Mouse (Mus musculus) neural tube, embryonic 11.5 days (tissue): ENCODE measurements around the gene Spg21. TPM values are rescaled to one million over a fixed set of nuclear protein-coding genes. Genes with fewer than 3 reads are reported as not detected.

ENCODE experiments used
- ATAC-seq: fragments of 200-750 bp; cut with Nextera tagmentation; 2 replicates; pipeline ENCODE4 v1.8.0; 2017; ENCODE audit warnings: moderate number of reproducible peaks, mild to moderate bottlenecking, moderate TSS enrichment, moderate library complexity; ENCODE audit not compliant: insufficient read depth, low FRiP score, low TSS enrichment
- DNase-seq: peaks from one replicate; pipeline ENCODE4 v3.0.0-alpha.2; 2015; ENCODE audit warnings: low spot score
- H3K27ac ChIP-seq: fragments of 300-500 bp; sonication (generic); 2 replicates; pipeline ENCODE4 v1.5.1; 2014; ENCODE audit warnings: low read depth, mild to moderate bottlenecking, low read length
- H3K27me3 ChIP-seq: fragments of 300-500 bp; sonication (generic); 2 replicates; pipeline ENCODE4 v1.6.1; 2014; ENCODE audit warnings: mild to moderate bottlenecking, low read length, mixed read lengths; ENCODE audit not compliant: control insufficient read depth, insufficient read depth
- H3K36me3 ChIP-seq: fragments of 300-500 bp; sonication (generic); 2 replicates; pipeline ENCODE4 v1.6.1; 2014; ENCODE audit warnings: mild to moderate bottlenecking, low read length, moderate library complexity, mixed read lengths; ENCODE audit not compliant: control insufficient read depth, insufficient read depth
- H3K4me1 ChIP-seq: fragments of 300-500 bp; sonication (generic); 2 replicates; pipeline ENCODE4 v1.6.1; 2014; ENCODE audit warnings: low read length, mixed read lengths; ENCODE audit not compliant: control insufficient read depth, insufficient read depth
- H3K4me2 ChIP-seq: fragments of 300-500 bp; sonication (generic); 2 replicates; pipeline ENCODE4 v1.6.1; 2014; ENCODE audit warnings: low read depth, mild to moderate bottlenecking, moderate library complexity
- H3K4me3 ChIP-seq: fragments of 300-500 bp; sonication (generic); 2 replicates; pipeline ENCODE4 v1.5.1; 2014; ENCODE audit warnings: low read depth, low read length
- H3K9ac ChIP-seq: fragments of 300-500 bp; sonication (generic); 2 replicates; pipeline ENCODE4 v1.6.1; 2014; ENCODE audit warnings: mild to moderate bottlenecking, low read length
- H3K9me3 ChIP-seq: fragments of 300-500 bp; sonication (generic); 2 replicates; pipeline ENCODE4 v1.6.1; 2016; ENCODE audit warnings: low read length; ENCODE audit not compliant: control insufficient read depth
- WGBS: fragments of 180-500 bp; shearing (Covaris S2); extraction: QIAGEN DNeasy Blood & Tissue Kit; methylation state at CpG from one replicate; pipeline ENCODE4 v1.1.7; 2014; 5-methylcytosine and 5-hydroxymethylcytosine counted together
- polyA plus RNA-seq: library from polyadenylated mRNA; unstranded; fragments of >200 nt; fragmentation: Nextera tagmentation; extraction: Ambion mirVana; gene quantifications from 2 replicates; pipeline ENCODE4 v1.2.1, GENCODE M21; 2014

The Spg21 gene
- polyA plus RNA-seq, 1 experiment from 2014 or later = 131 TPM

DNA sequence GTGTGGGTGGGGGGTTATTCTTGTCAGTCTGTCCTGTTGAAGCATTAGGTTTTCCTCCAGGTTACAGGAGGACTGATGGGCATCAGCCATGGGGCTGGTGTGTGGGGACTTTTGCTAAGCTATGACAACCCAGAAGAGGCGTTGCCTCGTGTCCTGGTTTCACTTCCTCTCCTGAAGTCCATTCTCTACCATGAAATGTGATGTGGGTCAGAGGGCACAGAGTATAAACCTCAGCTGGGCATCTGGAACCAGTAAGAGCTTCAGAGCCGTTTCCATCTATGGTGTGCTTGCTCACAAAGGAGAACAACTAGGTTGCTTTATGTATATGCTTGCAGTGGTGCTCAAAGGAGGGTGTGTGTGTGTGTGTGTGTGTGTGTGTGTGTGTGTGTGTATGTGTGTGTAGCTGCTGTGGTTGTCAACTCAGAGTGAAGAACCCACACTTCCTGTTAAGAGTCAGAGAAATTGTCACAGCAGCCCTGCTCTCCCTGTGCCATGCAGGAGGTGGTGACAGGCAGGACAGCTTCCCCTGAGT, 74.5 kb downstream of the Spg21 start:
- WGBS = 75% methylated on average over 3 of the region's 3 CpGs
- no peak overlapping the region for H3K9ac ChIP-seq
- no peak for DNase-seq
- no peaks in the 10 kb centered on the region for H3K4me1 ChIP-seq
- no peaks in the 10 kb centered on the region for H3K36me3 ChIP-seq
- no peak overlapping the region for H3K27ac ChIP-seq
- H3K4me3 ChIP-seq = no peak overlapping the region
- H3K9me3 ChIP-seq = no peaks in the 10 kb centered on the region
- H3K4me2 ChIP-seq = no peak overlapping the region
- no peaks in the 10 kb centered on the region for H3K27me3 ChIP-seq
- no peak for ATAC-seq

DNA sequence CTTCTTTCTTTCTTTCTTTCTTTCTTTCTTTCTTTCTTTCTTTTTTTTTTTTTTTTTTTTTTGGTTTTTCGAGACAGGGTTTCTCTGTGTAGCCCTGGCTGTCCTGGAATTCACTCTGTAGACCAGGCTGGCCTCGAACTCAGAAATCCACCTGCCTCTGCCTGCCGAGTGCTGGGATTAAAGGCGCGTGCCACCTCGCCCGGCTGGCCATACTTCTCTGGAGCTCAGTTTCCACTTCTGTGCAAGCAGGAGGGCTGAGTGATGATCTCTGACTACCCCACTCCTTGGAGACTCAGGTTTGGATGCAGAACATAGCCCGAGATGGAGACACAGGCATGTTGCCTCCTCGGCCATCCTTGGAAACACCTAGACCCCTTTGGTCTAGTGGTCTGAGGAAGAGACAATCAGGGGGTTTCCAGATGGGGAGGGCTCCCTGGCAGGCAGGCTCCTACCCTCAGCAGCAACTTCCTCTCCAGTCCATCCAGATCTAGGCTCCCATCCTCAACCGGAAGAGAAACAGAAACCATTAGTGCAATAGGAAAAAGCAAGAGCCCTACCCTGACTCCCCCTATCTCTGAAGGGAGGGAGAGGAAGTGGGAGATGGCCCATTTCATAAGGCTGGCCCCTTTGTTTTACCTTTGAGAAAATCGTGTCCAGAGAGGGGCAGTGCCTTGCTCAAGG, 75.2 kb downstream of the Spg21 start:
- 86% methylated on average over 10 of the region's 11 CpGs for WGBS
- no peaks in the 10 kb centered on the region for H3K4me1 ChIP-seq
- H3K4me2 ChIP-seq = no peak overlapping the region
- DNase-seq = no peak
- no peaks in the 10 kb centered on the region for H3K36me3 ChIP-seq
- no peak for ATAC-seq
- H3K27ac ChIP-seq = no peak overlapping the region
- H3K9me3 ChIP-seq = no peaks in the 10 kb centered on the region
- H3K27me3 ChIP-seq = no peaks in the 10 kb centered on the region
- H3K4me3 ChIP-seq = no peak overlapping the region
- no peak overlapping the region for H3K9ac ChIP-seq

DNA sequence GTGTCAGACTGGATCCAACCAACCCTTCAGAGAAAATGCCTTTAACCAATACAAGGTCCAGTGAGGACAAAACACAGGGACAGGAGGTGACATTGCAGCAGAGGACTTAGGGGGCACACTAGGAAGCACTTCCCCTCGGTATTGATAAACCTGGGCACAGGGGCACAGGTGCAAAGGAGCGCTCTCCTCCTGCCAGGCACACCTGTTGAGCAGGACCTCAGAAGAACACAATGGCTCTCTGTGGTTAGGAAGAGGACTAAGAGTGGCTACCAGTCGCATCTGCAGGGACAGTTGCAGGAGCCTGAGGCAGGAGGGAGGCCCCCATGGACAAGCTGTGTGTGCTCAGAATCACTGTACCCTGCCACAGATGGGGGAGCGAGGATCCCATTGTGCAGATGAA, 75.7 kb downstream of the Spg21 start:
- WGBS = 81% methylated on average over 4 of the region's 4 CpGs
- no peaks in the 10 kb centered on the region for H3K4me1 ChIP-seq

More for the DNA sequence above, 75.7 kb downstream of the Spg21 start:
- ATAC-seq = no peak
- no peaks in the 10 kb centered on the region for H3K9me3 ChIP-seq
- no peak for DNase-seq
- H3K27me3 ChIP-seq = no peaks in the 10 kb centered on the region
- H3K4me3 ChIP-seq = no peak overlapping the region
- H3K4me2 ChIP-seq = no peak overlapping the region
- H3K9ac ChIP-seq = no peak overlapping the region
- H3K27ac ChIP-seq = no peak overlapping the region
- H3K36me3 ChIP-seq = no peaks in the 10 kb centered on the region

Other genes starting within 250 kb of the Spg21 start
- gene Cilp, start 195.8 kb upstream of the Spg21 start, polyA plus RNA-seq = 0.12 and 0.29 TPM in 2 replicates
- 50.0 and 52.8 TPM in 2 replicates for gene Clpx, start 166.7 kb upstream of the Spg21 start, polyA plus RNA-seq
- 13.7 and 14.3 TPM in 2 replicates for gene Pdcd7, start 114.8 kb upstream of the Spg21 start, polyA plus RNA-seq
- gene Ubap1l, start 99.9 kb upstream of the Spg21 start, polyA plus RNA-seq = 0.37 and 0.82 TPM in 2 replicates
- gene Kbtbd13, start 69.3 kb upstream of the Spg21 start, polyA plus RNA-seq = 0.66 and 0.76 TPM in 2 replicates
- 6.9 and 7.8 TPM in 2 replicates for gene Rasl12, start 62.4 kb upstream of the Spg21 start, polyA plus RNA-seq
- not detected in 2 replicates for gene Slc51b, start 38.0 kb upstream of the Spg21 start, polyA plus RNA-seq
- gene Mtfmt, start 25.2 kb upstream of the Spg21 start, polyA plus RNA-seq = 19.8 and 20.5 TPM in 2 replicates
- 0.21 TPM in 1 of 2 replicates, not detected in the other for gene Ankdd1a, start 59.2 kb downstream of the Spg21 start, polyA plus RNA-seq
- 10.5 and 13.3 TPM in 2 replicates for gene Plekho2, start 119.1 kb downstream of the Spg21 start, polyA plus RNA-seq
- 10.2 and 11.1 TPM in 2 replicates for gene Pif1, start 126.2 kb downstream of the Spg21 start, polyA plus RNA-seq
- 20.4 and 20.7 TPM in 2 replicates for gene Rbpms2, start 168.7 kb downstream of the Spg21 start, polyA plus RNA-seq
- gene Oaz2, start 207.1 kb downstream of the Spg21 start, polyA plus RNA-seq = 254 and 263 TPM in 2 replicates